ENCODE assay signal across 16 mouse cellular contexts in genomic region chr4:35086067-35086700, GRCm38 (mm10).
"Had no signal": no experiment of that assay in that cellular context is flagged by ENCODE, and none has a peak within 500 bp of the region (broad histone marks: within the 10 kb centered on the region; RNA-seq: fewer than 3 reads in every experiment).

No protein-coding gene starts in this region.

- H3K9ac ChIP-seq: hindbrain, embryonic 15.5 days; limb, embryonic 15.5 days; neural tube, embryonic 15.5 days had no signal

- DNase-seq: left cerebral cortex, postnatal 4 days; lung, adult 2 months; lung, postnatal 36 days; midbrain, embryonic 14.5 days; right cerebral cortex, adult 18-20 months; right cerebral cortex, postnatal 25 days; thymus, adult 2 months; thymus, postnatal 25 days had no signal

- H3K27ac ChIP-seq: hindbrain, embryonic 15.5 days; kidney, postnatal 0 days; limb, embryonic 15.5 days; midbrain, embryonic 10.5 days; neural tube, embryonic 15.5 days had no signal

- H3K36me3 ChIP-seq: hindbrain, embryonic 15.5 days; limb, embryonic 15.5 days; neural tube, embryonic 15.5 days had no signal

- H3K4me2 ChIP-seq: hindbrain, embryonic 15.5 days; limb, embryonic 15.5 days; neural tube, embryonic 15.5 days had no signal

- H3K4me1 ChIP-seq: midbrain, embryonic 10.5 days; neural tube, embryonic 15.5 days had no signal

- H3K4me3 ChIP-seq: hindbrain, embryonic 15.5 days; limb, embryonic 15.5 days; midbrain, embryonic 10.5 days; myocyte; neural tube, embryonic 15.5 days had no signal

- ATAC-seq: inflammation-experienced regulatory T-cells, adult 6 months; lung, postnatal 0 days had no signal

- H3K9me3 ChIP-seq: hindbrain, embryonic 15.5 days; limb, embryonic 15.5 days; midbrain, embryonic 10.5 days; neural tube, embryonic 15.5 days had no signal

- H3K27me3 ChIP-seq: hindbrain, embryonic 15.5 days; limb, embryonic 15.5 days; neural tube, embryonic 15.5 days had no signal
